Mouse (Mus musculus) left cerebral cortex, adult 2 months (tissue): Measurements from ENCODE around the gene Tssk1. TPM values are rescaled to one million over a fixed set of nuclear protein-coding genes. Genes with fewer than 3 reads are reported as not detected.

Experiments used
- DNase-seq, 2 experiments: peaks; one replicate each; pipeline ENCODE4 v3.0.0; 2021 to 2022; ENCODE audit warnings: low spot score in 2 of 2, mixed read lengths in 1 of 2; ENCODE audit errors: extremely low spot score in 1 of 2
- H3K27ac ChIP-seq: fragments of 200-600 bp; 2 replicates; pipeline ENCODE4 v1.8.1; 2022
- H3K4me3 ChIP-seq: fragments of 200-600 bp; 2 replicates; pipeline ENCODE4 v1.8.1; 2022
- CTCF ChIP-seq: fragments of 200-600 bp; IDR thresholded peaks from 2 replicates; pipeline ENCODE4 v1.8.1; 2022; ENCODE audit warnings: antibody characterized with exemption, mild to moderate bottlenecking, moderate library complexity
- intact Hi-C: fragments of 180-260 bp; cut with DNase I; formaldehyde crosslinking; loops from one replicate; pipeline ENCODE4 v1.15.1; 2025
- total RNA-seq, 2 experiments: library from RNA; stranded (reverse); gene quantifications; 2 replicates each; pipeline ENCODE4 v1.2.3; 2021

The Tssk1 gene
- total RNA-seq, 2 experiments from 2014 or later = not detected

GRCm38 (mm10) chr16:17875174-17875573, 18.8 kb upstream of the Tssk1 start:
- Histone ChIP-seq H3K27ac (no peak overlapping the region), H3K4me3 (no peak overlapping the region)
- DNase-seq = no peak
- no peak for TF ChIP-seq CTCF
- intact Hi-C loops = no loop called here

GRCm38 (mm10) chr16:17876096-17876495, 17.9 kb upstream of the Tssk1 start:
- intact Hi-C loops = no loop called here
- TF ChIP-seq CTCF = no peak
- H3K27ac ChIP-seq = no peak overlapping the region
- no peak overlapping the region for H3K4me3 ChIP-seq
- no peak for DNase-seq

- Histone ChIP-seq H3K4me3 (no peak overlapping the region), H3K27ac (0 out of 2 replicates have a peak overlapping the region, but pooled peaks have one; percentile 26)
- no peak for DNase-seq
- no peak for TF ChIP-seq CTCF
- intact Hi-C loops = no loop called here
Measured at GRCm38 (mm10) chr16:17879571-17879970, 14.5 kb upstream of the Tssk1 start.

- no peak for DNase-seq
Measured at GRCm38 (mm10) chr16:17882196-17882595, 11.8 kb upstream of the Tssk1 start.

GRCm38 (mm10) chr16:17884116-17884515, 9.9 kb upstream of the Tssk1 start:
- TF ChIP-seq CTCF = no peak
- intact Hi-C loops = no loop called here
- no peak overlapping the region for H3K4me3 ChIP-seq

More at GRCm38 (mm10) chr16:17882196-17882595, 11.8 kb upstream of the Tssk1 start:
- intact Hi-C loops = no loop called here
- no peak overlapping the region for H3K27ac ChIP-seq
- H3K4me3 ChIP-seq = no peak overlapping the region
- TF ChIP-seq CTCF = no peak

GRCm38 (mm10) chr16:17889689-17890341, 4.2 kb upstream of the Tssk1 start:
- Histone ChIP-seq H3K4me3 (peak overlapping the region; percentile 99), H3K27ac (no peak overlapping the region)

More at GRCm38 (mm10) chr16:17884116-17884515, 9.9 kb upstream of the Tssk1 start:
- no peak overlapping the region for H3K27ac ChIP-seq
- no peak for DNase-seq

GRCm38 (mm10) chr16:17890342-17890727, 3.7 kb upstream of the Tssk1 start:
- TF ChIP-seq CTCF = no peak
- Histone ChIP-seq H3K4me3 (peak overlapping the region; percentile 99), H3K27ac (no peak overlapping the region)
- no peak for DNase-seq
- intact Hi-C loops = no loop called here

More at GRCm38 (mm10) chr16:17889689-17890341, 4.2 kb upstream of the Tssk1 start:
- DNase-seq = no peak
- TF ChIP-seq CTCF = no peak
- intact Hi-C loops = no loop called here

- intact Hi-C loops = no loop called here
- TF ChIP-seq CTCF = no peak
- DNase-seq = peak; percentile 37 to 51
- peak overlapping the region; percentile 99 for H3K4me3 ChIP-seq
- H3K27ac ChIP-seq = peak overlapping the region; percentile 99
Measured at GRCm38 (mm10) chr16:17890917-17891566, 3.0 kb upstream of the Tssk1 start.

- intact Hi-C loops = no loop called here
- TF ChIP-seq CTCF = no peak
Measured at GRCm38 (mm10) chr16:17891567-17891959, 2.5 kb upstream of the Tssk1 start, which contains the start of gene Gm20518. Gm20518 (minus strand) TSS chr16:17891671.

GRCm38 (mm10) chr16:17892606-17893005, 1.4 kb upstream of the Tssk1 start:
- no peak overlapping the region for H3K4me3 ChIP-seq
- intact Hi-C loops = no loop called here
- H3K27ac ChIP-seq = no peak overlapping the region
- no peak for DNase-seq
- no peak for TF ChIP-seq CTCF

More at GRCm38 (mm10) chr16:17891567-17891959, 2.5 kb upstream of the Tssk1 start, which contains the start of gene Gm20518:
- DNase-seq = peak; percentile 98 to 99
- Histone ChIP-seq H3K4me3 (peak within 1 kb of the TSS; percentile 99), H3K27ac (peak within 1 kb of the TSS; percentile 99)

- TF ChIP-seq CTCF = no peak
- intact Hi-C loops = no loop called here
- DNase-seq = no peak
- no peak overlapping the region for H3K4me3 ChIP-seq
- H3K27ac ChIP-seq = no peak overlapping the region
Measured at GRCm38 (mm10) chr16:17896091-17896490, 2.1 kb downstream of the Tssk1 start.

GRCm38 (mm10) chr16:17898462-17898861, 4.4 kb downstream of the Tssk1 start, which contains the start of the genes Dgcr2 and Tssk2:
Dgcr2 (minus strand) TSS chr16:17898562.
Tssk2 (plus strand) TSS chr16:17898637.
- intact Hi-C loops = no loop called here
- DNase-seq = no peak

More at GRCm38 (mm10) chr16:17898462-17898861, 4.4 kb downstream of the Tssk1 start, which contains the start of the genes Dgcr2 and Tssk2:
- no peak within 1 kb of the TSS for H3K4me3 ChIP-seq
- H3K27ac ChIP-seq = no peak within 1 kb of the TSS
- no peak for TF ChIP-seq CTCF
